Mouse (Mus musculus): Measurements from ENCODE around the gene Ehbp1.

- TF ChIP-seq POLR2A (IDR thresholded peaks at IDR 0.05; ENCODE audit: insufficient read depth, low read depth, low read length) (no peak), CTCF (IDR thresholded peaks at IDR 0.05; ENCODE audit: insufficient read depth, low read depth, low read length) (no peak)
Observed at GRCm38 (mm10) chr11:22255418-22255817, 86.7 kb downstream of the Ehbp1 start.

All from olfactory bulb, adult 2 months (tissue).